Mouse (Mus musculus): ENCODE measurements around the gene Gpn3.

GRCm38 (mm10) chr5:122377101-122377833, 5.6 kb downstream of the Gpn3 start:
- TF ChIP-seq GATA1 (IDR thresholded peaks at IDR 0.05; ENCODE audit: borderline replicate concordance, low read length) (no peak), FLI1 (IDR thresholded peaks at IDR 0.05; ENCODE audit: low read length) (no peak)

Measured in megakaryocyte, embryonic 14.5 days (primary cell).